Mouse (Mus musculus): ENCODE measurements around the gene Ttc7b.
A peak's percentile ranks its signal among the peaks of the same experiment; 100 is the strongest.

The Ttc7b gene

DNA sequence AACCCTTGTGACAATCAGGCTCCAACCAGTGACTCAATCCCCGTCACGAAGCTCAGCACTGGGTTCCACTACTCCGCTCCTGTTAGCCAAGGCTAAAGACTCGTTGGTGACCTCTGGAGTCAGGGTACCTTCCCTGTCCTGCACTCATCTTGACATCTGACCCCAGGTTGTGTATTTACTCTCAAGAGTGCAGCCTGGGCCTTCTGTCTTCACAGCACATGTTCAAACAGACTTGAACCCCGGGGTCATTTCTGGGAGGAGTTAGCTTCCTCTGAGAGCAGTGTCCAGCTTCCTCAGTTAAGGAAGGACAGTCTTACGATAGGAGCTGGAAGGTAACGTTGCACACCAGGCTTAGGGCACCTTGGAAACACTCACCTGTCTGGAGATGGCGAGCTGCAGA, 144.8 kb downstream of the Ttc7b start:
- DNase-seq = no peak

DNA sequence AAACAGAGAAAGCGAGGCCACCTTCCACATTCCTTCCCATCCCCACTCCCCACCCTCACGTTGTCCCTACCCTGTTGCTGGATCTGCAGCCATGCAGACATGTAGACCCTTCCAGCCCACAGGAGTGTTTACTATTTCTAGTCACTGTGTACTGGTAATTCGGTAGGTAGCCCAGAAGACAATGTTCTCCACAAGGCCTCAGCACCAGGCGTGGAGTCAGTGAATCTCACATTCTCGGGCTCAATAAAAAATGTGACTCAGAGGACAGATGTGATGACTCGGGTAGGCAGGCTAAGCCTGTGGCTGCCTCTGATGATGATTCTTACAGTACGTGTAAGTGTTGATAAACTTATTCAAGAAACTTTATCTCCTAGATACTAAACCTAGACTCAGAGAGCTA, 147.8 kb downstream of the Ttc7b start:
- no peak for DNase-seq

DNA sequence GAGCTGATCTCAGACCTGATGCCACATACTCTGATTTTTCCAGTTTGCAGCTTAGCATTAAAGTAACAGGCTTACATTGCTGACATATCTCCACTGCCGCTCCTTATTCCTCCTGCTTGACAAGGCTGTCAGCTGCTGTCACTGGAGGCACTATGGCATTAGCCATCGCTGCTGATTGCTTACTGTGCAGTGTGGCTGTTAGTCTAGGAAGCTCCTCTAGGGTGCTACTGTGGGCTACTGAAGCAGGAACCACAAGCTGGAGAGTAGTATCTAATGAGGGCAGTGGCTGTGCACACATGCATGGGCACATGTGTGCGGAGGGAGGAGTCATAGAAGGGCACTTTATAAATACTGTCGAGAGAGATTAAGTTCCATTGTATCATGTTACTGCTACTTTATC, 148.6 kb downstream of the Ttc7b start:
- DNase-seq = no peak

- DNase-seq = no peak
Observed at GRCm38 (mm10) chr12:100369786-100370185, 150.8 kb downstream of the Ttc7b start.

DNA sequence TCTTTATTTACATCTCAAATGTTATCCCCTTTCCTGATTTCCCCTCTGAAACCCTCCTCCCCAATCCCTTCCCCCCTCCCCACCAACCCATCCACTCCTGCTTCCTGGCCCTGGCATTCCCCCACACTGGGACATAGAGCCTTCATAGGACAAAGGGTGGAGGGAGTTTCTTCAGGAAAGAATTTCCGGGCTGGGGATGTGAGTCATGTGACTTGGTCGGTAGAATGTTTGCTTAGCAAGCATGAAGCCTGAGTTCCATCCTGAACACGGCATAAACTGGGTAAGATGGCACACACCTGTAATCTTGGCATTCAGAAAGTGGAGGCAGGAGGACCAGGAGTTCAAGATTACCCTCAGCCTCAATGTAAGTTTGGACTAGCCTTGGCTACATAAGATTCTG, 151.4 kb downstream of the Ttc7b start:
- DNase-seq = peak; percentile 15

GRCm38 (mm10) chr12:100361330-100361729, 159.3 kb downstream of the Ttc7b start:
- DNase-seq = no peak

DNA sequence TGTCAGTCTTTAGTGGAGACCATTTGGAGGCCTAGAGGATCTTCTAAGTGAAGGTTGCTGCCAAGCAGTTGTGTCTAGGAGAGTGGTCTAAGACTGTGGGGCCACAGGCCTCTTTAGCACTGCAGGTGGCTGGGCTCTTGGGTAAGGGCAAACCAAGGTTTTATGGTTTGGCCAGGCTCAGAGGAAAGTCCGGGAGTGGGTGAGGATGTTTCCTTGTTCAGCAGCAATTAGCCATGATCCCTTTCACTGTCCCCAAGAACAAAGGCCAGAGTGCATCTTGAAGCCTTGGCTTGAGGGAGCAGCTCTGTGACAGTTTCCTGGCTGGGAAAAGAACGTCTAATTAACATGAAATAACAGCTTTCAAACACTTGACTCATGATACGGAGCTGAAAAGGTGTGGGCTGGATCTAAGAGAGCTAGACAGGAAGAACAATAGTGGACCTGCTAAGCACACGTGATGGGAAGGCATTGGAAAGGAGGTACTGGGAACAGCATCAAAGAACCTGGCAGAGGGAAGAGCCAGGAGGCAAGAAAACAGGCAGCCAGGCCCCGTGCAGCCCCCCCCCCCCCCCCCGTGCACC, 162.5 kb downstream of the Ttc7b start:
- no peak for DNase-seq

GRCm38 (mm10) chr12:100356407-100356806, 164.2 kb downstream of the Ttc7b start:
- no peak for DNase-seq

- DNase-seq = no peak
Observed at GRCm38 (mm10) chr12:100355565-100355964, 165.1 kb downstream of the Ttc7b start.

DNA sequence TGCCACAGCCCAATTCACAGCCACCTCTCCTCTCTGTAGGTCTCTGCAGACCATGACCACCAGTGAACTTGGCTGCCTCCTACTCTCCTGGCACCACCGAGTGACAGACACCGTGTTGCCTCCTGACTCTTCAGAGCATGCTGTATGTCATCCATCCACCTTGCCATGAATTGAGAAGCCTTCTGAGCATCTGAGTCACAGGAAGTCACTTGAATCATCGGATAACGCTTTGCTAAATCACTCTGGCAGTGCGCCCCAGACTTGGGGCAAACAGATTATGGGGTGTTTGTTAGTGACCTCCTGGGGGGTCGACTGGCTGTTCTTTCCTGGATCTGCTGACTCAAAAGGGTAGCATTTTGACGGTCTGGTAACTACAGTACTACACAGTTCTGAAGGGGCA, 166.7 kb downstream of the Ttc7b start:
- no peak for DNase-seq

GRCm38 (mm10) chr12:100353075-100353782, 167.4 kb downstream of the Ttc7b start:
- DNase-seq = no peak

GRCm38 (mm10) chr12:100352094-100352493, 168.5 kb downstream of the Ttc7b start:
- no peak for DNase-seq

DNA sequence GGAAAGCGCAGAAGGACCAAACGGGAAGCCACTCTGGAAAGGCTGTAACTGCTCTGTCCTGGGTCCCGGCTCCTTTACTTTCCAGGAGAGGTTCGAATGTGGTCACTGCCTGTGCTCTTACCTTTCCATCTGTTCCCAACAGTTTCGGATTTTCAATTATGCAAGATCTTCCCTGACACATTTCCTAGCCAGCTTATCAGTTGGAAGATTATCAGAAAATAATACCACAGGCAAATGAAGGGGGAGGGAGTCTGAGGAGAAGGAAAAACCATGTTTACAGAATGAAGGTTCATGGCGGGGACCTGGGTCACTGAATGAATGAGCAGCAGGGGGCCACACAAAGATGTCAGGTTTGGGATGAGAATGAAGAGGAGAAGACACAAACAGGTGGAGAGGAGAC, 177.1 kb downstream of the Ttc7b start:
- no peak for DNase-seq

DNA sequence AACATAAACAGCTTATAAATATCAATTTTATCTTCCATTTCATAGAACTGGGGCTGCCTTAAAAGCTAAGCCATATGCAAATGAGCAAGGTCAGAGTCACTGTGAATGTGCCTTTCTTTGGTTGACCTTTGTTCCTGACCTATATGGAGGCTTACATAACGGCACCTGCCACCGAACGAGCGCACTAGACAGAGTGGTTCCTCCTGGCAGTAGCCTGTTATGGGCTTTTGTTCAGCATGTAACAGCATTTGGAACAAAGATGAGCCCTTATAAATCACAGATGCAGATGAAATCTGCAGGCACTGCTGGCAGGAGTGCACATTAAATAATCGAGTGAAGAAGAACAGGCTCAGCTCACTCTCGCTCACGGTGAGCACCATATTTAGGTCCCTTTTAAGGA, 179.0 kb downstream of the Ttc7b start:
- DNase-seq = peak; percentile 38

GRCm38 (mm10) chr12:100340901-100341460, 179.6 kb downstream of the Ttc7b start:
- DNase-seq = no peak

- no peak for DNase-seq
Observed at GRCm38 (mm10) chr12:100338055-100338454, 182.6 kb downstream of the Ttc7b start.

- DNase-seq = no peak
Observed at GRCm38 (mm10) chr12:100337351-100338018, 183.1 kb downstream of the Ttc7b start.

DNA sequence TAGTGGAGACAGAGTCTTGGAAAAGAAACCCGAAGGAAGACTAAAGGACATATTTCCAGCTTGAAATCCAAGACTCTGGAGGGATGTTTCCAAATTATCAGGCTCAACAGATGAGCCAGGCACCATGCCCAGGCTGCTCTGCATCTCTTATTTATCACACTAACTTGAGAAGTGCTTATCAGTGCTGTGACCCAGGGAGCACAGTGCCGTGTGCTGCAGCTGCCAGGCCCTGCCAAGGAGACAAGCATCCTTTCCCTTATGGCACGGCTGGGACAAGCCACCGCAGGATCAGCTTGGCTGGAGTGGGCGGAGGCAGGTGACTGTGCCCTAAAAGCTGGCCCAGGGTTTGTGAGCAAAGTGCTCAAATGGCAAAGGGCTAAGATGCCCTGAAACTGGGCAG, 184.4 kb downstream of the Ttc7b start:
- no peak for DNase-seq

DNA sequence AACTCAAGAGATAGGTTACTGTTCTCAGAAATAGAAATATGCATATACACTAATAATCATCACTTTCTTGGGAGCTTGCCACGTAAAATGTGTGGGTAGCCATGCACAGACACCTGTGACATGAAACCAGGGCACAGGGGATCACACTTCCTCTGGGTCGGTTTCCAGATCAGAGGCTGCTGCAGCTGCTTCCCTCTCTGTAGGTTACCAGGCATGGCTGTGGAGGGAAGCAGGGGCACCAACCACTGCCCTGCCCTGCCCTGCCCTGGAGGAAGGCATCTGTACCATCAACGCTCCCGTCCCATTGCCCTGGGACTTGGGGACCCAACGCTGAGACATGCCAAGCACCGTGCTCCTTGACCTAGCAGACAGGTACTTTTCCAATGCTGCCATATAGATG, 188.8 kb downstream of the Ttc7b start:
- no peak for DNase-seq

DNA sequence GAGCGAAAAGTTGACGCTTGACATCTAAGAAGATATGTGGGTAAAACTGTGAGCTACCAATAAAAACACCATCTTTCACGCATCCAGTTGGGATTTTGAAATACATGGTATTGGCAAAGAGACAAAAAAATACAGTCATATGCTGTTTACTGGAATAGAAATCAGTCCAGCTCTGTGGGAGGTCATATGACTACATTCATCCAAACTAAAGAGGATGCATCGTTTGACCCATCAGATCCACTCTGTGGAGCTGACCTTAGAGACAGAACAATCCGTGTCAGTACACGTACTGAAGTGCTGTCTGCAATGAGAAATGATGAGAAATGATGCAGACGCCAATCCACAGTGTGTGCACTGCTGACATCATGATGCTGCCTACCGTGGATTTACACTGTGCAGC, 190.4 kb downstream of the Ttc7b start:
- no peak for DNase-seq

DNA sequence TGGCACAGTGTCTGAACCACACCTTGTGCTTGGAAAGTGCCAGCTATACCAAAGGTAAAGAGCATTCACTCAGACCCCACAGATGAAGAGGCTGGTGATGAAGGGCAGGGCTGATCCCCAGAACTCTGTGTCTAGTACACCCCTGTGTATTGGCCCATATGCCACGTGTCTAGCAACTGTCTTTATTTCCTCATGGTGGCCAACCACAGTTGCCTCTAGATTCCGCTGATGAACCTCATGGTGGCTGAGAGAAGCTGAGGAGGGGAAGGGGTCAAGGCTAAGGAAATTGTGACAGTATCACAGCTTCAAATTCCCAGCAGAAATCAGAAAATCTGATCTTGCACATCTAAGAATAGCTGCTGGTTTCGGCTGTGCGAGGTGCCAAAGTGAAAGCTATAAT, 191.6 kb downstream of the Ttc7b start:
- no peak for DNase-seq

DNA sequence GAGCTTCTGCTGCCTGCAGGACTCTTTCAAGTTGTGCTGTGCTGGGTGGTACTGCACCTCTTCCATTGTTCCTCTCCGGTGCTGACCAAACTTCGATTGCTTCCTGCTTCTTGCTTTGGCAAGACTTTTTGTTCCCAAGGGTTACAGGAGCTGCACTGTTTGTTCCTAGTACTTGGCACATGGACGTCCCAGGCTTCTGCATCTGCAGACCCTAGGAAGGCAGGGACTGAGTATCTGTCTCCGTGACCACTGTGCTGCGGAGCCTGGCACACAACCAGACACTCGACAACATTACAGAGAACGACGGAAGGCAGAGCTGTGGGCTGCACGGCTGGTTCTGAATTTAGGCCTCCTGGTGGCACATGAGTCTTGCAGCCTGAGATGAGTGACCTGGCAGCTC, 192.1 kb downstream of the Ttc7b start:
- DNase-seq = no peak

DNA sequence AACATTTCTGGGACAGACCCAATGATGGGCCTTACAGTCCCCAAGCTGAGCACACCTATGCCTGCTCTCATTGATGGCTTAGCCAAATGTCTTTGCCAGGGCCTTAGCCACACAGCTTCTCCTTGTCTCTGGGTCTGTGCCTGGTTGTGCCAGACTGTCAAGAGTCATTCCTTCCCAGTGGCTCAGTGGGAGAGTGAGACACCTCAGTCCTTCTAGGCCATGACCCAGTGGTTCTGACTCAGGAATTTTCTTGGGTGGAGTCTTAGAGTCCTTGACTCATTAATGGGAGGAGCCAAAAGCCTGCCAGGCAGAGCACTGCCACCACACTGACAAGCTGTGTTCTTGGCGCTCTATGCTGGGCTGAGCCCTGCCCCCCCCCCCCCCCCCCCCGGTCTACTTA, 193.9 kb downstream of the Ttc7b start:
- no peak for DNase-seq

GRCm38 (mm10) chr12:100325618-100326017, 195.0 kb downstream of the Ttc7b start:
- no peak for DNase-seq
